Mouse (Mus musculus) left cerebral cortex, adult 18-20 months (tissue): Measurements from ENCODE around the gene Canx. TPM values are rescaled to one million over a fixed set of nuclear protein-coding genes. Genes with fewer than 3 reads are reported as not detected.

Source experiments
- microRNA-seq, 2 experiments: library from miRNA; unstranded; fragments of <30 nt; microRNA quantifications; one replicate each; pipeline ENCODE4 v1.2.0; 2021
- total RNA-seq, 2 experiments: library from RNA; stranded (reverse); gene quantifications; 2 replicates each; pipeline ENCODE4 v1.2.3; 2021

Gene Canx
- total RNA-seq, 2 experiments from 2014 or later = 398 to 431 TPM

Small RNAs within 50 kb of the gene (microRNA-seq; reads per million reads assigned to microRNA genes)
- gene Mir804 = 0 reads per million in 2 experiments

Other genes starting within 250 kb of the Canx start
- gene Tbc1d9b, start 194.3 kb downstream of the Canx start, total RNA-seq = 100 to 1,000 TPM; 131 TPM
- gene Mrnip, start 151.2 kb downstream of the Canx start, total RNA-seq = 10 to 100 TPM; 11.5 to 13.9 TPM
- 100 to 1,000 TPM; 492 to 540 TPM for gene Sqstm1, start 114.8 kb downstream of the Canx start, total RNA-seq
- 10 to 100 TPM; 65.8 to 72.0 TPM for gene Mgat4b, start 114.8 kb downstream of the Canx start, total RNA-seq
- 1 to 10 TPM; 6.1 to 7.0 TPM for gene Ltc4s, start 87.1 kb downstream of the Canx start, total RNA-seq
- 10 to 100 TPM; 10.3 to 10.7 TPM for gene Maml1, start 33.4 kb downstream of the Canx start, total RNA-seq
- gene Cby3, start 28.8 kb upstream of the Canx start, total RNA-seq = under 1 TPM in 1 of 2 experiments, not detected in 1; 0.93 TPM
- gene Hnrnph1, start 51.3 kb upstream of the Canx start, total RNA-seq = 100 to 1,000 TPM; 257 to 271 TPM
- 10 to 100 TPM; 29.2 to 30.3 TPM for gene Rufy1, start 105.5 kb upstream of the Canx start, total RNA-seq